Mouse (Mus musculus): Measurements from ENCODE around the gene Cog5.

Cog5 gene

GRCm38 (mm10) chr12:31895095-31895734, 240.5 kb downstream of the Cog5 start:
- DNase-seq (ENCODE audit: low spot score): no peak

- peak; percentile 16 for DNase-seq (ENCODE audit: low spot score)
Measured at GRCm38 (mm10) chr12:31895888-31896287, 241.2 kb downstream of the Cog5 start.

GRCm38 (mm10) chr12:31896295-31896694, 241.6 kb downstream of the Cog5 start:
- DNase-seq (ENCODE audit: low spot score): no peak

GRCm38 (mm10) chr12:31896986-31897385, 242.3 kb downstream of the Cog5 start:
- no peak for DNase-seq (ENCODE audit: low spot score)

GRCm38 (mm10) chr12:31897456-31897855, 242.8 kb downstream of the Cog5 start:
- DNase-seq (ENCODE audit: low spot score): no peak

GRCm38 (mm10) chr12:31900391-31900914, 245.8 kb downstream of the Cog5 start:
- no peak for DNase-seq (ENCODE audit: low spot score)

GRCm38 (mm10) chr12:31905696-31906551, 251.3 kb downstream of the Cog5 start:
- no peak for DNase-seq (ENCODE audit: low spot score)

- DNase-seq (ENCODE audit: low spot score): no peak
Measured at GRCm38 (mm10) chr12:31907436-31907835, 252.8 kb downstream of the Cog5 start.

- no peak for DNase-seq (ENCODE audit: low spot score)
Measured at GRCm38 (mm10) chr12:31912966-31913551, 258.4 kb downstream of the Cog5 start.

GRCm38 (mm10) chr12:31913614-31914013, 258.9 kb downstream of the Cog5 start:
- DNase-seq (ENCODE audit: low spot score): no peak

- no peak for DNase-seq (ENCODE audit: low spot score)
Measured at GRCm38 (mm10) chr12:31916691-31917090, 262.0 kb downstream of the Cog5 start.

GRCm38 (mm10) chr12:31917245-31917644, 262.6 kb downstream of the Cog5 start:
- peak; percentile 78 for DNase-seq (ENCODE audit: low spot score)

- DNase-seq (ENCODE audit: low spot score): no peak
Measured at GRCm38 (mm10) chr12:31920464-31921405, 266.1 kb downstream of the Cog5 start.

- no peak for DNase-seq (ENCODE audit: low spot score)
Measured at GRCm38 (mm10) chr12:31924135-31924534, 269.5 kb downstream of the Cog5 start.

- DNase-seq (ENCODE audit: low spot score): no peak
Measured at GRCm38 (mm10) chr12:31925343-31925742, 270.7 kb downstream of the Cog5 start.

- DNase-seq (ENCODE audit: low spot score): no peak
Measured at GRCm38 (mm10) chr12:31926661-31927061, 272.0 kb downstream of the Cog5 start.

- DNase-seq (ENCODE audit: low spot score): no peak
Measured at GRCm38 (mm10) chr12:31928498-31928897, 273.8 kb downstream of the Cog5 start.

GRCm38 (mm10) chr12:31931818-31932217, 277.1 kb downstream of the Cog5 start:
- DNase-seq (ENCODE audit: low spot score): no peak

GRCm38 (mm10) chr12:31936657-31937300, 282.1 kb downstream of the Cog5 start:
- DNase-seq (ENCODE audit: low spot score): no peak

GRCm38 (mm10) chr12:31937613-31938012, 282.9 kb downstream of the Cog5 start:
- DNase-seq (ENCODE audit: low spot score): no peak

GRCm38 (mm10) chr12:31938391-31938997, 283.8 kb downstream of the Cog5 start:
- DNase-seq (ENCODE audit: low spot score): no peak
